Mouse (Mus musculus): Measurements from ENCODE around the gene Cyp2j6.
"Not testable (repeated sequence)": the region's sequence is repeated elsewhere in the genome, so short reads cannot be mapped to it uniquely, and the experiment has no call there.

The Cyp2j6 gene

GRCm38 (mm10) chr4:96553133-96553819 lies at the start of gene Cyp2j6:
Gene Cyp2j6, minus strand, starts transcription at chr4:96553661.
- DNase-seq (ENCODE audit: low spot score), result peak; percentile 36

GRCm38 (mm10) chr4:96591791-96592150 lies 38.3 kb upstream of the Cyp2j6 start:
- peak; percentile 66 for DNase-seq (ENCODE audit: low spot score)

- DNase-seq (ENCODE audit: low spot score), result peak; percentile 73
Measured at GRCm38 (mm10) chr4:96590911-96591790, 37.7 kb upstream of the Cyp2j6 start, which contains the start of gene Cyp2j9. Gene Cyp2j9, minus strand, starts transcription at chr4:96591578.

GRCm38 (mm10) chr4:96581425-96582088 lies 28.1 kb upstream of the Cyp2j6 start:
- DNase-seq (ENCODE audit: low spot score), result no peak

GRCm38 (mm10) chr4:96580351-96580750 lies 26.9 kb upstream of the Cyp2j6 start:
- DNase-seq (ENCODE audit: low spot score), result not testable (repeated sequence)

- DNase-seq (ENCODE audit: low spot score), result no peak
Measured at GRCm38 (mm10) chr4:96569442-96569841, 16.0 kb upstream of the Cyp2j6 start.

GRCm38 (mm10) chr4:96567988-96568387 lies 14.5 kb upstream of the Cyp2j6 start:
- no peak for DNase-seq (ENCODE audit: low spot score)

- no peak for DNase-seq (ENCODE audit: low spot score)
Measured at GRCm38 (mm10) chr4:96565808-96566207, 12.3 kb upstream of the Cyp2j6 start.

- DNase-seq (ENCODE audit: low spot score), result no peak
Measured at GRCm38 (mm10) chr4:96560464-96560863, 7.0 kb upstream of the Cyp2j6 start.

GRCm38 (mm10) chr4:96559781-96560180 lies 6.3 kb upstream of the Cyp2j6 start:
- no peak for DNase-seq (ENCODE audit: low spot score)

- no peak for DNase-seq (ENCODE audit: low spot score)
Measured at GRCm38 (mm10) chr4:96551619-96552018, 1.8 kb downstream of the Cyp2j6 start.

GRCm38 (mm10) chr4:96545976-96546375 lies 7.5 kb downstream of the Cyp2j6 start:
- no peak for DNase-seq (ENCODE audit: low spot score)

GRCm38 (mm10) chr4:96525772-96526171 lies 27.7 kb downstream of the Cyp2j6 start:
- no peak for DNase-seq (ENCODE audit: low spot score)

GRCm38 (mm10) chr4:96522256-96522655 lies 31.2 kb downstream of the Cyp2j6 start:
- DNase-seq (ENCODE audit: low spot score), result no peak

GRCm38 (mm10) chr4:96510083-96510482 lies 43.4 kb downstream of the Cyp2j6 start:
- DNase-seq (ENCODE audit: low spot score), result no peak

- DNase-seq (ENCODE audit: low spot score), result no peak
Measured at GRCm38 (mm10) chr4:96507286-96507685, 46.2 kb downstream of the Cyp2j6 start, which contains the start of gene Cyp2j8. Gene Cyp2j8, minus strand, starts transcription at chr4:96507386.

All from ovary, postnatal 36 days (tissue).